Mouse (Mus musculus): ENCODE results near the gene Sbf2.

- no peak for TF ChIP-seq CTCF (IDR thresholded peaks at IDR 0.05; ENCODE audit: extremely low read depth, insufficient read depth, insufficient read length, insufficient replicate concordance)
- no peak for TF ChIP-seq POLR2A (IDR thresholded peaks at IDR 0.05; ENCODE audit: low read depth, low read length)
Observed at GRCm38 (mm10) chr7:110583705-110584104, 31.0 kb downstream of the Sbf2 start.

Data from spleen, adult 2 months (tissue).